Mouse (Mus musculus) frontal cortex, postnatal 25 days (tissue): ENCODE measurements at regions not wholly inside any gene's neighbourhood (a gene's known extent, or its start where the extent isn't known, plus 50 kb on each side); places are given as distances from the start of the nearest gene placed in this dataset.

Experiments used
- DNase-seq, 2 experiments: peaks; one replicate each; pipeline ENCODE4 v3.0.0; 2022; ENCODE audit warnings: low spot score in 2 of 2

GRCm38 (mm10) chr14:104008538-104008937 lies 164.3 kb upstream of the Ednrb start:
- no peak for DNase-seq

- no peak for DNase-seq
These were observed 162.2 kb upstream of the Ednrb start for GRCm38 (mm10) chr14:104006426-104006825.

GRCm38 (mm10) chr14:104005132-104005531 lies 160.9 kb upstream of the Ednrb start:
- DNase-seq, result no peak

GRCm38 (mm10) chr14:104002421-104002820 lies 158.2 kb upstream of the Ednrb start:
- DNase-seq, result no peak

DNA sequence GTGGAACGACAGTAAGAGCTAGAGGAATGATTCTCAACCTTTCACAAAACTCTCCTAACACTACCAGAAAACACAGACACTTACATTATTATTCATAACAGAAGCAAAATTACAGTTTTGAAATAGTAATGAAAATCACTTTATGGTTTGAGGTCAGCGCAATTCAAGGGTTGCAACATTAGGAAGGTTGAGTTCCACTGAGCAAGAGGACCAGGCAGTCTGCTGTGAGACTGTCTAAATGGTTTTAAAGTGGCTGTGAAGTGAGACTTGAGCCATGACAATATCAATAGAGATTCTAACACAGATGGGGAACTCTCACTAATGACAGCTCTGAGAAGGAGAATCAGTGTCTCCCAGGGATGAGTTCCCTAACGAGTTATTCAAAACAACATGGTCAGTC lies 146.2 kb upstream of the Ednrb start:
- no peak for DNase-seq

GRCm38 (mm10) chr14:103989949-103990348 lies 145.7 kb upstream of the Ednrb start:
- no peak for DNase-seq

DNA sequence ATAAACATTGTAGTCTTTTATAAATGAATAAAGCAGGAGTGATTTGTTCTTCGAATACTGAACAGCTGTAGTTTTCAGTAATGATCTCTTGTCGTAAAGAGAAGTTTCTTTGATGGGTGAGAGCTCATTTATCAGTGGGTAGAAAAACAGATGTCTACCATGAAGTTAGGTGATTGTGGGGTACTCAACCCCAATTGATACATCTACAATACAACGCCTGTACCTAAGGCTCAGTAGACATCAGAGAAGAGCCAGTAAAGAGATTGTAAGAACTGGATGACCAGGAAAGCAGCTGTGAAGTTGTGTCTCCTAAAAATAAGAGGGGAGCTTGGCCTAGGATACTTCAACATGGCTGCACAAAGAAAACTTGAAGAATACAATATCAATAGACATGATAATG lies 143.1 kb upstream of the Ednrb start:
- DNase-seq, result no peak

GRCm38 (mm10) chr14:103984349-103984748 lies 140.1 kb upstream of the Ednrb start:
- DNase-seq, result no peak

GRCm38 (mm10) chr14:103978808-103979207 lies 134.6 kb upstream of the Ednrb start:
- no peak for DNase-seq

DNA sequence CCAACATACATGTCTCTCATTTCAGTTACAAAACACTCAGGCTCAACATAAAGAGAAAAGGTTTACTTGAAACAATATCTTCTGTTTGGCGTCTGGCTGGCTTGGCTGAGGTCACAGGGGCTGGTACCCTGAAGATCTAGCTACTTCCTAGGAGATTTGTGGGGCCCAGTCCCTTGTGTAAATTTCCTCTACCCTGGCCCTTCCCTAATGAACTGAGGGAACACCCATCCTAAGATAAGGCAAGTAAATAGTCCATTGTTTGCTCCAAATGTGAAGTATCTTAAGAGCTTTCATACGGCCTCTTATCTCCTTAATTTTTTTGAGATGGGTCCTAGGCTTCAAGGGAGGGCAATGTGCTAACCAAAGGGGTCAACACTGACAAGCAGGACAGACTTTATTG lies 133.6 kb upstream of the Ednrb start:
- no peak for DNase-seq

DNA sequence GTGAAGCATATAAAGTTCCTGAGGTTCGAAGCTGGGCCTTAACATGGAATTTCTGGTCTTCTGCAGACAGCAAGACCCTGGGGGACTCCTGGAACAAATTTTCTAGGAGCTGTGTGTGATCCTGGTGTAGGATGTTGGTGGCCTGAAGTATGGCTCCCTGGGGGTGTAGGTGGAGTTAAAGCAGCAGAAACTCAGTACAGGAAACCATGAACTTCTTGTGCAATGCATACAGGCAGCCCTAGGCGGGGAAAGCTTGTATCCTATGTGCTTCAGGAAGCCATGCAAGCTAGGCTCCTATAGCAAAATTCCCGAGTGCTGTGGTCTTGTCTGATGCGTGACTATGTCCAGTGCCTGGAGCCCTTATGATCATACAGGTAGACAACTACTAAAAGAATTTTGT lies 129.8 kb upstream of the Ednrb start:
- DNase-seq, result no peak

DNA sequence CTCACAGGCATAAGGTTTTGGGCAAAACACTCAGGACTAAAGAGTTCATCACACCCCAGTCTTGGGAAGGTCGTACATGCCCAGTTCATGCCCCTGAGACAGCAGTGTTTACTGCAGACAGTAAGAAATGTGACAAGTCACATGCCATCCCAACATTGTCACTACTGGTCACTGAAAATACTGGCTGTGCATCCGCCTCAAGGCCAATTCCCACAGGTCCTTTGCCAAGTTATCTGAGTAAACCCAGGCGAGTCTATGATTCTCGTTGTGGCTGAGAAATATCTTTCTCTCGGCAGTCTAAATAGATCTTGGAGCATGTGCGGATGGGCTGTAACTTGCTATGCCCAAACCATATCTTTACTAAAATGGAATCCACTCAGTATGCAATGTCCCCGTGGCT lies 128.9 kb upstream of the Ednrb start:
- no peak for DNase-seq

DNA sequence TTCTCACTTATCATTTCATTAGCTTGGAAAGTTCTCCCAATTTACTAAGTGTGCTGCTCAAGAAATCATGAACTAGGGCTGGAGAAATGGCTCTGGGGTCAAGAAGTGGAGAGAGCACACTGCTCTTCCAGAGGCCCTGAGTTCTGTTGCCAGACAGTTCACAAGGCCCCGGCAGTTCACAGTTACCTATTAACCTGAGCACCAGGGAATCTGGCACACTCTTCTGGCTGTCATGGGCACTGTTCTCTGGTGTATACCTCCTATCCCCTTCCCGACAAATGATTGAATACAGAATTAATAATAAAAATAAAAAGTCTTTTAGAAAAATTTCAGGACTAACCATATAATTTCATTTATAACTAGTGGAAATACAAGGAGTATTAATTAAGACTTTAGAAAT lies 125.1 kb upstream of the Ednrb start:
- no peak for DNase-seq

DNA sequence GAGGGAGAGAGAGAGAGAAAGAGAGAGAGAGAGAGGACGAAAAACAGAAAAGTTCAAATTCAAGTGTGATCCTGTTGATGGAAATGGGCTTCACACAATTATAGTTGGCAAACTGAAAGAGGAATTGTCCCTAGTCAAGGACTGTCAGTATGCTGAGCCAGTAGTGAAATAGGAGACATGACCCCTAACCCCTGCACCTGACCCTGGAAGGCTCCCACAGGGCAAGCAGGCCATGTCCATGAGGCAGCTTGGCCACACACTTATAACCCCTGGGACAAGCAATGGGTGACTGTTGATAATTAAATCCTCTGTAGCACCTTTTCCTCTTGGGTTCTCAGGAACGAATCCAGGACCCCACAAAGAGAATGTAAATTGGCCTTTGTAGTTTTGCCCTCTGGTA lies 122.1 kb upstream of the Ednrb start:
- no peak for DNase-seq

DNA sequence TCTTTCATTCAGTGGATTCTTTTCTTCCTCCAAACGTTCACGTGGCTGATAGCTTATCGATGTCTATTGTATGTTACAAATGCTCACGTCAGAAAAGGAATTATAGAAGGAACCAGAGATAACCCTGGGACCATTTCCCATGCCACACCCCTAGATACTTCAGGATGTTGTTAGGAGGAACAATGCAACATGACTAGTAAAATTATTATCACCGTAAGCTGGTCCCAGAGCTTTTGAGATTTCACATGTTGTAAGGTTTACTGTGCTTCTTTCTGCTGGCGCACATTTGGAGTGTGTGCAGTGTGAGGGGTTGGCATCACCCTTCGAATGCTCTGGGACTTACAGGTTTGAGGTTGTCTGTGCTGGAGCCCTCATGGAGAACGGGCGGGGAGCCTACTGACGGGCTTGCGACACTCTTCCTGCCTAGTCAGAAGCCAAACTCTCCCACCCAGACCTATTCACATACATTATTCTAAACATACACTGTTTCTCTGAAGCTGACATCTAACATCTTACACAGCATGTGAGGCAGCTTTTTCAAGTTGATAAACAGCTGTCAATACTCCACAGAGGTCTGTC lies 118.2 kb upstream of the Ednrb start:
- no peak for DNase-seq

- DNase-seq, result no peak
These were observed 107.7 kb upstream of the Ednrb start for GRCm38 (mm10) chr14:103951899-103952298.

- no peak for DNase-seq
These were observed 105.7 kb upstream of the Ednrb start for GRCm38 (mm10) chr14:103949950-103950349.

DNA sequence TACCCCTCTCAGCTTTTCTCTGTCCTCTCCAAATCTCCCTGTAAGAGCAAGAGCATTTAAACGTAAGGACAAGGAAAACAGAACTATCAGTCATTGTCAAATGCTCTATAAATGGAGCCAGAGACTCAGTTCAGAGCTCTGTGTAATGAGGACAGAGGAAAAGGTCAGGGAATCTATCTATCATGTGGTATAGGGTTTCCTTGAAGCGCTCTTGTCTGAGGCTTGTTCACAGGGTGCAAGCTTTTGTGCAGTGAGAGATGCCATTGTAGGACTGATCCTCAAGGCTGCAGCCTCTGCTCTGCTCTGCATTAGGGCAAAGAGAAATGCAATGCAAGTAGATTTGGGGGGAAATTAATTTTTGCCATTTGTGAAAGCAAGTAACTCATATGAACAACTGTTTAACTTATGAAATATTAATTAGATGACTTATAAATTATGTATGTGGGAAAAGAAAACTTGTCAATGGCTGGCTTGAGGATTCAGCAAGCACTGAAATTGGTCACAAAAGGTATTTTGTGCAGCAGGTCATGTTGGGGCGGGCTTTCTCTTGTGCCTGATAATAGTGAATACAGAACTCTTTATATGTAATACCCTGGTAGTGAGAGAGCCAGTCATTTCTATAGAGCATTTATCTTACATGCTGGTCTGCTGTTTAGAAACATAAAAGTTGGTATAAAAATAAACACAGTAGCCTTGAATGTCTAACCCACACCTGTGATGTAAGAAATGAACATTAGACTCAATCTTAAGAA lies 104.0 kb upstream of the Ednrb start:
- DNase-seq, result no peak

DNA sequence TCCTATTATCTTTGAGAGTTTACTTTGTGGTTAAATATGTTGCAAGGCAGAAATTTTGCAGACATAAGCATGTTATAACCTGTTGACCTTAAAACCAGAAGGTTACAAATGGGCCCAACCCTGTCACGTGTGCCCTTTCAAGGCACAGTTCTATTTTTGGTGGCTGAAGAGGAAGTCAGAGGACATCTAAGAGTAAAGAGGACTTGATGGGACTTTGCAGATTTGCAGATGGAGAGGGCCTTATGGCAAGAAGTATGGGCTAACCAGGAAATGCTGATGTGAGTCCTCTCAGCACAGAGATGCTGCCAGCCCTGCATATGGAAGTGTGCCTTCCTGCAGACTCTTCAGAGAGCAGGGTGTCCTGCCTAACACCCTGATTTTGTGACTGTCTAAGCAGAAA lies 101.6 kb upstream of the Ednrb start:
- no peak for DNase-seq

- DNase-seq, result no peak
These were observed 95.7 kb upstream of the Ednrb start for GRCm38 (mm10) chr14:103939867-103940266.

DNA sequence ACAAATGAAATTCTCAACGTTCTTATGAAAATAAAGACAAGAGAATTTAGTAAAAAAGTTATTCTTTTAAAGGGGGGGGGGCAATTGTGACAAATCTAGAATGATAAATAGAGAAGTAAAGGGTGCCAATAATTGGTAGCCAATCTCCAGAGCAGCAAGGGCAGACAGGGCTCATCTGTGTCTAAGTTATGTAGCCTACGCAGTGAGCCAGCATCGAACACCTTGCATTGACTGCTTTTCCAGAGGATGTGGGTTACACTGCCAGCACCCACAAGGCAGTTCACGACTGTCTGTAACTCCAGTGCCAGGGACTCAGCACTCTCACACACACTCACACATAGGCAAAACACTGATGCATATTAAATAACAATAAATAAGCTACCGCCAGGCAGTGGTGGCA lies 94.7 kb upstream of the Ednrb start:
- no peak for DNase-seq

- DNase-seq, result no peak
These were observed 94.0 kb upstream of the Ednrb start for GRCm38 (mm10) chr14:103938201-103938600.

DNA sequence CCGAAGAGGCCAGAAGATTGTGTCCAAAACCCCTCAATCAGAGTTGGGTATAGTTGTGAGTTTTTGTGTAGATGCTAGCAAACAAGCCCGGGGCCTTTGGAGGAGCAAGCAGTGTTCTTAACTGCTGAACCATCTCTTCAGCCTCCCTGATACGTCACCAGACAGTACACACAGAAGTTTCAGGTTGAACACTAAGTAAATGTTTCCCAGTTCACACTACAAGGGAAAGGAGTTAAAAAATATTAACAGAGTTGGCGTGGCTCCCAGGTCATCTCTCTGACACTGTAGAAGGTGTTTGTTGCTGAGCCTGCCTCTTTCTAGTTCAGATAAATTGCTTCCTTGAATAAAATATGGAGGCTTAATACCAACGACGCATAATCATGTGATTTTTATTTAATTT lies 93.5 kb upstream of the Ednrb start:
- no peak for DNase-seq

DNA sequence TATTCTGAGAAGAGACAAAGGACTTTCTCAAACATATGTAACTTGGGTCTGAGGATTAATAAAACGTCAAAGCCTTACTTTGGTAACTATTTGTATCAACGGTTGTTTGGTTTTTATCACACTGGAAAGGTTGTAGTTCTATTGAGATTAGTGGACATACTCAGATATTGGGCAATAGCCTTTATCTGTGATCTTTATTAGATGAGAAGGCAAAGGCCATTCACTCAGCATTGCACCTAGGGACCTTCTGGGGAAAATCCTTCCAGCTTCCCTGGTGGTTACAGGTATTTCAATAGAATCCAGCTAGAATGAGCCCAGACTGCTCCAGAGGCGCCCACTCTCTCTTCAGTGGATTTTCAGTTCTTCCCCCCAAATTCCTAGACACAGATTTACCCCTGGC lies 89.6 kb upstream of the Ednrb start:
- no peak for DNase-seq
